Mouse (Mus musculus) heart, embryonic 16.5 days (tissue): ENCODE data around the gene 2210016L21Rik. TPM values are rescaled to one million over a fixed set of nuclear protein-coding genes. Genes with fewer than 3 reads are reported as not detected.
A peak's percentile ranks its signal among the peaks of the same experiment; 100 is the strongest.

Experiments used
- ATAC-seq: fragments of 200-750 bp; cut with Nextera tagmentation; replicated peaks from 2 replicates; pipeline ENCODE4 v1.8.0; 2017; ENCODE audit warnings: moderate number of reproducible peaks; ENCODE audit not compliant: insufficient read depth, low FRiP score; ENCODE audit errors: extremely low read depth
- H3K27ac ChIP-seq: fragments of 300-500 bp; sonication (generic); 2 replicates; pipeline ENCODE4 v1.5.1; 2014; ENCODE audit warnings: mild to moderate bottlenecking, low read length, control low read depth, moderate library complexity
- H3K27me3 ChIP-seq: fragments of 300-500 bp; sonication (generic); 2 replicates; pipeline ENCODE4 v1.6.1; 2014; ENCODE audit warnings: low read length, mixed read lengths; ENCODE audit not compliant: control insufficient read depth, insufficient read depth
- H3K36me3 ChIP-seq: fragments of 300-500 bp; sonication (generic); 2 replicates; pipeline ENCODE4 v1.6.1; 2014; ENCODE audit not compliant: control insufficient read depth, insufficient read depth
- H3K4me1 ChIP-seq: fragments of 300-500 bp; sonication (generic); 2 replicates; pipeline ENCODE4 v1.6.1; 2014; ENCODE audit warnings: low read length, mixed read lengths; ENCODE audit not compliant: control insufficient read depth, insufficient read depth
- H3K4me2 ChIP-seq: fragments of 300-500 bp; sonication (generic); 2 replicates; pipeline ENCODE4 v1.6.1; 2014; ENCODE audit warnings: low read depth, mild to moderate bottlenecking, control low read depth, low read length
- H3K4me3 ChIP-seq: fragments of 300-500 bp; sonication (generic); 2 replicates; pipeline ENCODE4 v1.5.1; 2014; ENCODE audit warnings: mild to moderate bottlenecking, control low read depth, low read length
- H3K9ac ChIP-seq: fragments of 300-500 bp; sonication (generic); 2 replicates; pipeline ENCODE4 v1.6.1; 2014; ENCODE audit warnings: low read length, control low read depth
- H3K9me3 ChIP-seq: fragments of 300-500 bp; sonication (generic); replicated peaks from 2 replicates; pipeline ENCODE4 v1.6.1; 2016; ENCODE audit warnings: low read length; ENCODE audit not compliant: control insufficient read depth
- WGBS: fragments of 180-500 bp; shearing (Covaris S2); extraction: QIAGEN DNeasy Blood & Tissue Kit; methylation state at CpG from one replicate; pipeline ENCODE4 v1.1.7; 2014; 5-methylcytosine and 5-hydroxymethylcytosine counted together
- polyA plus RNA-seq: library from polyadenylated mRNA; unstranded; fragments of >200 nt; fragmentation: Nextera tagmentation; extraction: Ambion mirVana; gene quantifications from 2 replicates; pipeline ENCODE4 v1.2.1, GENCODE M21; 2015

2210016L21Rik gene
- 32.6 and 37.1 TPM in 2 replicates for polyA plus RNA-seq

- H3K36me3 ChIP-seq = peaks cover 14% of the 10 kb centered on the region
- H3K4me2 ChIP-seq = peak within 1 kb of the TSS; percentile 89
- peak within 1 kb of the TSS; percentile 99 for H3K9ac ChIP-seq
- H3K4me1 ChIP-seq = peaks cover 7% of the 10 kb centered on the region
- H3K27ac ChIP-seq = peak within 1 kb of the TSS; percentile 86
- peak within 1 kb of the TSS; percentile 98 for H3K4me3 ChIP-seq
- H3K27me3 ChIP-seq = no peaks in the 10 kb centered on the region
- 1% methylated on average over 39 of the region's 39 CpGs for WGBS
- H3K9me3 ChIP-seq = 0 out of 2 replicates have a peak, but pooled peaks cover 2% of the 10 kb centered on the region
- peak; percentile 94 for ATAC-seq
These were observed at the start of gene 2210016L21Rik for GRCm38 (mm10) chr5:114942074-114942765. Gene 2210016L21Rik, plus strand, starts transcription at chr5:114942158.

GRCm38 (mm10) chr5:114895542-114895941 is 46.4 kb upstream of the 2210016L21Rik start:
- Histone ChIP-seq H3K4me3 (no peak overlapping the region), H3K4me2 (no peak overlapping the region), H3K9me3 (no peaks in the 10 kb centered on the region), H3K9ac (no peak overlapping the region), H3K4me1 (peaks cover 3% of the 10 kb centered on the region; the same call in 1 of the 2 replicates), H3K36me3 (no peaks in the 10 kb centered on the region), H3K27ac (no peak overlapping the region), H3K27me3 (no peaks in the 10 kb centered on the region)
- ATAC-seq = no peak
- 81% methylated on average over 4 of the region's 4 CpGs for WGBS

- no peaks in the 10 kb centered on the region for H3K36me3 ChIP-seq
- H3K27ac ChIP-seq = peak within 1 kb of the TSS; percentile 40; the same call in 1 of the 2 replicates
- peak within 1 kb of the TSS; percentile 53 for H3K9ac ChIP-seq
- 45% methylated on average over 13 of the region's 13 CpGs for WGBS
- no peaks in the 10 kb centered on the region for H3K9me3 ChIP-seq
- peak within 1 kb of the TSS; percentile 55 for H3K4me2 ChIP-seq
- peaks cover 3% of the 10 kb centered on the region; the same call in 1 of the 2 replicates for H3K4me1 ChIP-seq
- ATAC-seq = no peak
- H3K4me3 ChIP-seq = peak within 1 kb of the TSS; percentile 42
- H3K27me3 ChIP-seq = no peaks in the 10 kb centered on the region
These were observed 45.1 kb upstream of the 2210016L21Rik start, which contains the start of gene Oasl2 for GRCm38 (mm10) chr5:114896688-114897373. Gene Oasl2, plus strand, starts transcription at chr5:114896936.

GRCm38 (mm10) chr5:114897374-114897793 is 44.6 kb upstream of the 2210016L21Rik start:
- no peak for ATAC-seq

GRCm38 (mm10) chr5:114898857-114899256 is 43.1 kb upstream of the 2210016L21Rik start:
- H3K27me3 ChIP-seq = no peaks in the 10 kb centered on the region
- 74% methylated on average over 7 of the region's 7 CpGs for WGBS
- no peaks in the 10 kb centered on the region for H3K9me3 ChIP-seq
- H3K36me3 ChIP-seq = no peaks in the 10 kb centered on the region
- no peak overlapping the region for H3K4me2 ChIP-seq
- H3K27ac ChIP-seq = no peak overlapping the region
- no peak overlapping the region for H3K9ac ChIP-seq
- peaks cover 3% of the 10 kb centered on the region; the same call in 1 of the 2 replicates for H3K4me1 ChIP-seq
- H3K4me3 ChIP-seq = no peak overlapping the region
- ATAC-seq = no peak

More at GRCm38 (mm10) chr5:114897374-114897793, 44.6 kb upstream of the 2210016L21Rik start:
- peak overlapping the region; percentile 55 for H3K4me2 ChIP-seq
- H3K27me3 ChIP-seq = no peaks in the 10 kb centered on the region
- peaks cover 3% of the 10 kb centered on the region; the same call in 1 of the 2 replicates for H3K4me1 ChIP-seq
- H3K27ac ChIP-seq = peak overlapping the region; percentile 40; the same call in 1 of the 2 replicates
- 14% methylated on average over 7 of the region's 7 CpGs for WGBS
- H3K4me3 ChIP-seq = peak overlapping the region; percentile 42
- no peaks in the 10 kb centered on the region for H3K9me3 ChIP-seq
- no peaks in the 10 kb centered on the region for H3K36me3 ChIP-seq
- H3K9ac ChIP-seq = peak overlapping the region; percentile 53

GRCm38 (mm10) chr5:114902413-114902812 is 39.5 kb upstream of the 2210016L21Rik start:
- Histone ChIP-seq H3K36me3 (no peaks in the 10 kb centered on the region), H3K9me3 (no peaks in the 10 kb centered on the region), H3K27me3 (no peaks in the 10 kb centered on the region), H3K4me2 (no peak overlapping the region), H3K4me1 (no peaks in the 10 kb centered on the region), H3K9ac (no peak overlapping the region), H3K4me3 (no peak overlapping the region), H3K27ac (no peak overlapping the region)
- ATAC-seq = no peak
- 38% methylated on average over 1 of the region's 1 CpGs for whole genome bisulfite sequencing

GRCm38 (mm10) chr5:114908598-114909305 is 33.2 kb upstream of the 2210016L21Rik start:
- no peak overlapping the region for H3K9ac ChIP-seq
- ATAC-seq = no peak
- no peak overlapping the region for H3K4me2 ChIP-seq
- H3K27me3 ChIP-seq = no peaks in the 10 kb centered on the region
- no peaks in the 10 kb centered on the region for H3K36me3 ChIP-seq
- no peaks in the 10 kb centered on the region for H3K9me3 ChIP-seq
- no peaks in the 10 kb centered on the region for H3K4me1 ChIP-seq
- 52% methylated on average over 13 of the region's 13 CpGs for WGBS
- H3K4me3 ChIP-seq = no peak overlapping the region
- no peak overlapping the region for H3K27ac ChIP-seq

GRCm38 (mm10) chr5:114913686-114914085 is 28.3 kb upstream of the 2210016L21Rik start:
- H3K4me2 ChIP-seq = no peak overlapping the region
- 55% methylated on average over 4 of the region's 4 CpGs for WGBS
- H3K36me3 ChIP-seq = no peaks in the 10 kb centered on the region
- H3K9ac ChIP-seq = no peak overlapping the region
- H3K27me3 ChIP-seq = no peaks in the 10 kb centered on the region
- H3K9me3 ChIP-seq = no peaks in the 10 kb centered on the region
- no peak overlapping the region for H3K27ac ChIP-seq
- H3K4me3 ChIP-seq = no peak overlapping the region
- no peak for ATAC-seq
- no peaks in the 10 kb centered on the region for H3K4me1 ChIP-seq
